Mouse (Mus musculus) forebrain, embryonic 16.5 days (tissue): ENCODE results near the gene Olfr68. TPM values are rescaled to one million over a fixed set of nuclear protein-coding genes. Genes with fewer than 3 reads are reported as not detected.
"Not testable (repeated sequence)": the region's sequence is repeated elsewhere in the genome, so short reads cannot be mapped to it uniquely, and the experiment has no call there.

Source experiments
- ATAC-seq: fragments of 200-750 bp; cut with Nextera tagmentation; 2 replicates; pipeline ENCODE4 v1.8.0; 2017; ENCODE audit warnings: mild to moderate bottlenecking, moderate library complexity
- H3K27ac ChIP-seq: fragments of 300-500 bp; sonication (generic); 2 replicates; pipeline ENCODE4 v1.5.1; 2014; ENCODE audit warnings: low read length, control low read depth
- H3K27me3 ChIP-seq: fragments of 300-500 bp; sonication (generic); replicated peaks from 2 replicates; pipeline ENCODE4 v1.6.1; 2014; ENCODE audit warnings: low read length; ENCODE audit not compliant: control insufficient read depth, insufficient read depth
- H3K36me3 ChIP-seq: fragments of 300-500 bp; sonication (generic); 2 replicates; pipeline ENCODE4 v1.6.1; 2014; ENCODE audit not compliant: control insufficient read depth, insufficient read depth
- H3K4me1 ChIP-seq: fragments of 300-500 bp; sonication (generic); replicated peaks from 2 replicates; pipeline ENCODE4 v1.6.1; 2014; ENCODE audit warnings: low read length; ENCODE audit not compliant: control insufficient read depth, insufficient read depth
- H3K4me2 ChIP-seq: fragments of 300-500 bp; sonication (generic); 2 replicates; pipeline ENCODE4 v1.6.1; 2014; ENCODE audit warnings: mild to moderate bottlenecking, low read length, control low read depth
- H3K4me3 ChIP-seq: fragments of 300-500 bp; sonication (generic); replicated peaks from 2 replicates; pipeline ENCODE4 v1.5.1; 2014; ENCODE audit warnings: mild to moderate bottlenecking, low read length, control low read depth
- H3K9ac ChIP-seq: fragments of 300-500 bp; sonication (generic); replicated peaks from 2 replicates; pipeline ENCODE4 v1.6.1; 2014; ENCODE audit warnings: low read depth, low read length, control low read depth
- H3K9me3 ChIP-seq: fragments of 300-500 bp; sonication (generic); 2 replicates; pipeline ENCODE4 v1.6.1; 2016; ENCODE audit warnings: low read length; ENCODE audit not compliant: control insufficient read depth
- WGBS: fragments of 180-500 bp; shearing (Covaris S2); extraction: QIAGEN DNeasy Blood & Tissue Kit; methylation state at CpG from one replicate; pipeline ENCODE4 v1.1.7; 2014; 5-methylcytosine and 5-hydroxymethylcytosine counted together
- polyA plus RNA-seq: library from polyadenylated mRNA; unstranded; fragments of >200 nt; fragmentation: Nextera tagmentation; extraction: Ambion mirVana; gene quantifications from 2 replicates; pipeline ENCODE4 v1.2.1, GENCODE M21; 2015

Gene Olfr68
- polyA plus RNA-seq = not detected in 2 replicates

DNA sequence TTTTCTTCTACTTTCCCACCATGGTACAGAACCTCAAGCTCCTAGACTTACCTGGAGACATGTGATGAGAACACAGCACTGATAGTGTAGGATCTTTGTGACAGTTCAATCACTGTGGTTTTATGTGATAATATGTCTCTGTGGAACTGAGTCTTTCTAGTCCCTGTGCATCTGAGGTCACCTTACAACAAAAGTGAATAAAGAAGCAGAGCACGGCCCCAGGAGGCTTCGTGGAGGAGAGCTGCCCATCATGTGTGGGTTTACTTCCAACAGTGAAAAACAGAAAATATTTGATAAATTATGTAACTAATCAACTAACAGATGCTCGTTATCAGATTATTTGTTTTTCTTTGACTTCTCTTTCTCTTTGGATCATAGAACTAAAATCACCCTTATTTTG, at the start of gene Olfr68:
Gene Olfr68, minus strand, starts transcription at position 101 of the 400 bp plus-strand sequence.
- Histone ChIP-seq H3K27ac (no peak within 1 kb of the TSS), H3K4me2 (no peak within 1 kb of the TSS), H3K4me1 (no peaks in the 10 kb centered on the region), H3K4me3 (no peak within 1 kb of the TSS), H3K36me3 (no peaks in the 10 kb centered on the region), H3K27me3 (no peaks in the 10 kb centered on the region), H3K9me3 (no peaks in the 10 kb centered on the region), H3K9ac (no peak within 1 kb of the TSS)
- WGBS = 70% methylated on average over 3 of the region's 3 CpGs
- ATAC-seq = no peak

DNA sequence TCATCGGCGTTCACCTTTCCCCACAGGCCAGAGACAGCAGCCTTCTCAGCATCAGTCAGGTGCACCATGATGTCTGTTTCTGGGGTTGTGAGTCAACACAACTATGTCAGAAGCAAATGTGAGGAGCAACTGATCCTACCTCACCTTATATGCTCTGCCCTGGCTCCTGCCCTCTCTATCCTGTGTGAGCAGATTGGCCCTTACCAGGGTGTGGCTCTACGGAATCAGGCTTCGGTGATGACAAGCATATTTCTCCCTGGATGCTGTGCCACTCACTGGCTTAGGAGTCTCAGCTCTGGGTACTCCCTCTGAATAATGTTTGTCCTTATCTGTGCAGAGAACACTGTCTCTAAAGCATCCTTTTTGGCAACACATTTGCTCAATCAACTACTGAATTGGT, 48.3 kb upstream of the Olfr68 start, which contains the start of gene Hbb-bs:
Gene Hbb-bs, minus strand, starts transcription at position 289 of the 400 bp plus-strand sequence.
- Histone ChIP-seq H3K4me3 (no peak within 1 kb of the TSS), H3K4me1 (no peaks in the 10 kb centered on the region), H3K27ac (no peak within 1 kb of the TSS), H3K9ac (no peak within 1 kb of the TSS), H3K36me3 (no peaks in the 10 kb centered on the region), H3K9me3 (no peaks in the 10 kb centered on the region), H3K27me3 (no peaks in the 10 kb centered on the region), H3K4me2 (no peak within 1 kb of the TSS)
- WGBS = 95% methylated on average over 4 of the region's 4 CpGs
- no peak for ATAC-seq

DNA sequence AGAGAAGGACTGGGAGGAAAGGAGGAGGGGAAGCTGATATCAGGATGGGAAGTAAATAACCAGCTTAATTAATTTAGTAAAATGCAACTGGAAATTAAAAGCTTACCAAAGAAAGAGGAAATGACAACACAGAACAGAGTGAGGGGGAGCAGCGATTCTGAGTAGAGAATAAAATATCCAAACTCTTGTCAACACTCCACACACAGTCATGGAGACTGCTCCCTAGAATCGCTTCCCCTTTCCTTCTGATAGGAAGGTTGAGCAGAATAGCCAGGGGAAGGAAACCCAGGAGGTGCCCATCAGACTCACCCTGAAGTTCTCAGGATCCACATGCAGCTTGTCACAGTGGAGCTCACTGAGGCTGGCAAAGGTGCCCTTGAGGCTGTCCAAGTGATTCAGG, 47.6 kb upstream of the Olfr68 start:
- H3K4me2 ChIP-seq, H3K4me1 ChIP-seq, H3K27ac ChIP-seq, H3K4me3 ChIP-seq, H3K9me3 ChIP-seq, H3K27me3 ChIP-seq, H3K9ac ChIP-seq, H3K36me3 ChIP-seq, ATAC-seq: not testable (repeated sequence)
- no CpG with 5 or more reads among the region's 2 CpGs for WGBS

DNA sequence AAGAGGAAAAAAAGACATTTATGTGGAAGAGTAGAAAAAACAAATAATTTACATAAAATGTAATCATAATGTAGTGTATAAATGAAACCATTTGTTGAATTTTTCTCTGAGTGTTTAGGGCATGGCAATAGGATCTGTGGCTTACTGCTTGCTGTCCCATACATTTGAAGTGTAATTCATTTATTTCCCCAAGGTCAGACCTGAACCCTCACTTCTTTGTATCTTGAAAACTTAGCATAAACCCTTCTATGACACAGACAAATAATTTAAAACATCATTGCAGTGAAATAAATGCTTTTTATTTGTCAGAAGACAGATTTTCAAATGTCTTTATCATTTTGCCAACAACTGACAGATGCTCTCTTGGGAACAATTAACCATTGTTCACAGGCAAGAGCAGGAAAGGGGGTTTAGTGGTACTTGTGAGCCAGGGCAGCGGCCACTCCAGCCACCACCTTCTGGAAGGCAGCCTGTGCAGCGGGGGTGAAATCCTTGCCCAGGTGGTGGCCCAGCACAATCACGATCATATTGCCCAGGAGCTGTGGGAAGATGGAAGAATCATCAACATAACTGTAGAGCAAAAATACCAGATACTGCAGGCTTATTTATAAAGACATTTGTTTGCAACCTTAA, 46.9 kb upstream of the Olfr68 start:
- ATAC-seq = no peak
- 62% methylated on average over 3 of the region's 3 CpGs for WGBS
- no peaks in the 10 kb centered on the region for H3K9me3 ChIP-seq
- H3K4me2 ChIP-seq = no peak overlapping the region
- H3K27me3 ChIP-seq = no peaks in the 10 kb centered on the region
- no peak overlapping the region for H3K4me3 ChIP-seq
- H3K4me1 ChIP-seq = no peaks in the 10 kb centered on the region
- no peak overlapping the region for H3K27ac ChIP-seq
- no peak overlapping the region for H3K9ac ChIP-seq
- H3K36me3 ChIP-seq = no peaks in the 10 kb centered on the region

DNA sequence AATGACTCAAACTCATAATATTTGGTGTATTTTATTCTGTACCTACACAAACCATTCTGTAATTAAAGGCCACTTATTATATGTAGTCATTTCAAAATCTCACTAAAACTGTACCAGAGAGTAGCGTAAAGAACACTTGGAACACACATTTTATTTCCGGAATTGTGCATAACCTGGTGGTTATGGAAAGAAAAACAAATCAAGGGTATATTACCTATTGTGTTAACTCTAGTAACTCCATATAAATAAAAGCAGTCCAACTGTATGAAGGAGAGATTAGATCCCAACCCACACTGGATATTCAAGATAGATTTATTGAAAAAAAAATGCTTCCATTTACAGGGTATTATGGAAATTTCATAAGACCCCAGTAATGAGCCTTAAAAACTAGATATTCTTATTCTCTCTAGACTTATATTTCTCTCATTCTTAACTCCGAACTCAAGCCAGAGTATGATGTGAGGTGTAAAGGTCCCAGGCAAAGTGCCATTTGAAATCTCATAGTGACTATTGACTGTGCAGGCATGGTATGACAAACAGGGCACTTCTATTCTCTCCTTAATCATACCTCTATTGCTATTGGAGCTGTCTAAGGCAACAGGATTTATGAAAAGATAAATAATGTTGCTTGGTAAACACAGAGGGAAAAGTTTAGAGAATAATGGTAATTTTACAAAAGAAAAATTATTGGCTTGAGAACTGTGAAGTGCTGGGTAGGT, 46.2 kb upstream of the Olfr68 start:
- no peaks in the 10 kb centered on the region for H3K36me3 ChIP-seq
- H3K9me3 ChIP-seq = no peaks in the 10 kb centered on the region
- H3K27me3 ChIP-seq = no peaks in the 10 kb centered on the region
- H3K9ac ChIP-seq = no peak overlapping the region
- H3K27ac ChIP-seq = no peak overlapping the region
- no peaks in the 10 kb centered on the region for H3K4me1 ChIP-seq
- 90% methylated on average over 3 of the region's 3 CpGs for WGBS
- no peak for ATAC-seq
- no peak overlapping the region for H3K4me3 ChIP-seq
- H3K4me2 ChIP-seq = no peak overlapping the region

DNA sequence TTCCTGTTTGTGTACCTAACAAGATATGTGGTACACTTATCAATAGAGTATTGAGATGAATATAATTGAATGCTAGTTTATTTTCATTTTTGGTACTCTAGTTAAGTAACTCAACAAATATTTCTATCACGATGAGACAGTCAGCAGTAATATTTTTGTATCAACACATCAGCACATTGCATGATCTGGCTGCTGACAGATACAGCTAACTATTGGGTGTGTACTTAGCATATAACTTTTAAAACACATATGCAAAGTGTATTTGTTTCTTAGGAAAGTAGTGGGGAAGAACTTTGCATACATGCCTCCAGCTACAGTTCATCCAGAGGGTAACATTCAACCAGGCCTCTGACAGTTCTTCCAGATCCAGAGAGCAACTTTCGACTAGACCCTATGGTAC, 45.1 kb upstream of the Olfr68 start:
- ATAC-seq = no peak
- no peaks in the 10 kb centered on the region for H3K27me3 ChIP-seq
- 82% methylated on average over 2 of the region's 2 CpGs for WGBS

DNA sequence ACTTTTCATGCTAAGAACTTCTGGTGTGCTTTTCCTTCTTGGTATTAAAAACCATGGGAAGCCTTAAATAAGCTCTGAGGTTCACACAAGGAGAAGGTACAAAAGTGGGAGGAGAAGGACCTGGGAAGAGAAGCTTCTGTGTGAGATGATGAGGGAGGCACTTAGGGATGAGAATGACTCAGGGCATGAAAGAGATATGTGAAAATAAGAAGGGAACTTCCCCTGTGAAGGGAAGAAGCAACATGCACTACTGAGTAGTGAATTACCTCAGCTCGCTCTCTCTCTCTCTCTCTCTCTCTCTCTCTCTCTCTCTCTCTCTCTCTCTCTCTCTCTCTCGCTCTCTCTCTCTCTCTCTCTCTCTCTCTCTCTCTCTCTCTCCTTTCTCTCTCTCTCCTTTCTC, 35.6 kb upstream of the Olfr68 start:
- H3K4me3 ChIP-seq, H3K9me3 ChIP-seq, H3K27me3 ChIP-seq, H3K4me2 ChIP-seq, H3K36me3 ChIP-seq, H3K4me1 ChIP-seq, H3K27ac ChIP-seq, H3K9ac ChIP-seq, ATAC-seq: not testable (repeated sequence)
- WGBS = 80% methylated on average over 1 of the region's 2 CpGs

More for the DNA sequence above, 45.1 kb upstream of the Olfr68 start:
- no peaks in the 10 kb centered on the region for H3K36me3 ChIP-seq
- H3K27ac ChIP-seq = no peak overlapping the region
- H3K9ac ChIP-seq = no peak overlapping the region
- no peaks in the 10 kb centered on the region for H3K9me3 ChIP-seq
- no peak overlapping the region for H3K4me3 ChIP-seq
- H3K4me1 ChIP-seq = no peaks in the 10 kb centered on the region
- H3K4me2 ChIP-seq = no peak overlapping the region

DNA sequence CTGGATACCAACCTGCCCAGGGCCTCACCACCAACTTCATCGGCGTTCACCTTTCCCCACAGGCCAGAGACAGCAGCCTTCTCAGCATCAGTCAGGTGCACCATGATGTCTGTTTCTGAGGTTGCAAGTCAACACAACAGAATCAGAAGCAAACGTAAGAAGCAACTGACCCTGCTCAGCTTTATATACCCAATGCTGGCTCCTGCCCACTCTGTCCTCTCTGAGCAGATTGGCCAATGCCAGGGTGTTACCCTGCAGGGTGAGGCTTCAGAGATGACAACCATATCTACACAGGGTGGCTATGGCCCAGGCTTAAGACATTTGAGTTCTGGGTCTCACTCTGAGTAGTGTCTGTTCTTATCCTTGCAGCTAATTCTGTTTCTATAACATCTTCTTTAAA, 34.3 kb upstream of the Olfr68 start, which contains the start of gene Hbb-bt:
Gene Hbb-bt, minus strand, starts transcription at position 231 of the 400 bp plus-strand sequence.
- H3K9me3 ChIP-seq = no peaks in the 10 kb centered on the region
- H3K9ac ChIP-seq = no peak within 1 kb of the TSS
- no peak within 1 kb of the TSS for H3K4me2 ChIP-seq
- no peak within 1 kb of the TSS for H3K27ac ChIP-seq
- ATAC-seq = no peak
- H3K4me1 ChIP-seq = no peaks in the 10 kb centered on the region
- H3K36me3 ChIP-seq = no peaks in the 10 kb centered on the region
- WGBS = 82% methylated on average over 3 of the region's 3 CpGs
- H3K4me3 ChIP-seq = no peak within 1 kb of the TSS
- H3K27me3 ChIP-seq = no peaks in the 10 kb centered on the region

DNA sequence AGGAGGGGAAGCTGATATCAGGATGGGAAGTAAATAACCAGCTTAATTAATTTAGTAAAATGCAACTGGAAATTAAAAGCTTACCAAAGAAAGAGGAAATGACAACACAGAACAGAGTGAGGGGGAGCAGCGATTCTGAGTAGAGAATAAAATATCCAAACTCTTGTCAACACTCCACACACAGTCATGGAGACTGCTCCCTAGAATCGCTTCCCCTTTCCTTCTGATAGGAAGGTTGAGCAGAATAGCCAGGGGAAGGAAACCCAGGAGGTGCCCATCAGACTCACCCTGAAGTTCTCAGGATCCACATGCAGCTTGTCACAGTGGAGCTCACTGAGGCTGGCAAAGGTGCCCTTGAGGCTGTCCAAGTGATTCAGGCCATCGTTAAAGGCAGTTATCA, 33.7 kb upstream of the Olfr68 start:
- H3K4me3 ChIP-seq, H3K27me3 ChIP-seq, H3K9me3 ChIP-seq, H3K4me2 ChIP-seq, H3K4me1 ChIP-seq, H3K27ac ChIP-seq, H3K36me3 ChIP-seq, ATAC-seq, H3K9ac ChIP-seq: not testable (repeated sequence)
- no CpG with 5 or more reads among the region's 3 CpGs for WGBS
